Mouse (Mus musculus): ENCODE data around the gene Ppp4c. TPM values are rescaled to one million over a fixed set of nuclear protein-coding genes. Genes with fewer than 3 reads are reported as not detected.

Ppp4c gene
- polyA plus RNA-seq, 2 experiments: 238 to 268 TPM

GRCm38 (mm10) chr7:126767001-126767400 is 25.3 kb downstream of the Ppp4c start:
- no peak overlapping the region for H3K4me2 ChIP-seq (replicated peaks; ENCODE audit: low read depth, low read length, severe bottlenecking)
- no peak for DNase-seq (ENCODE audit: low spot score)
- TF ChIP-seq POLR2A (IDR thresholded peaks at IDR 0.05; ENCODE audit: borderline replicate concordance, extremely low read depth, insufficient read depth, insufficient read length): no peak
- WGBS: 92% methylated on average over 8 of the region's 8 CpGs
- H3K27me3 ChIP-seq (ENCODE audit: control insufficient read depth, insufficient read depth, low read length): no peaks in the 10 kb centered on the region
- no peaks in the 10 kb centered on the region for H3K9me3 ChIP-seq (ENCODE audit: control insufficient read depth, low read length)
- H3K9ac ChIP-seq (ENCODE audit: low read depth, low read length, severe bottlenecking): no peak overlapping the region
- H3K4me1 ChIP-seq (ENCODE audit: control insufficient read depth, insufficient read depth, low read length): no peaks in the 10 kb centered on the region
- no peak overlapping the region for H3K27ac ChIP-seq (replicated peaks; ENCODE audit: low read depth, low read length)
- no peak for ATAC-seq (ENCODE audit: low FRiP score, low read depth)
- H3K4me3 ChIP-seq (replicated peaks; ENCODE audit: low read length): no peak overlapping the region
- H3K36me3 ChIP-seq (ENCODE audit: control insufficient read depth, insufficient read depth, low read length): peaks cover 73% of the 10 kb centered on the region

GRCm38 (mm10) chr7:126766201-126766600 is 26.1 kb downstream of the Ppp4c start, which contains the start of gene Gdpd3:
Gdpd3 (plus strand) TSS chr7:126766334.
- no peak within 1 kb of the TSS for H3K9ac ChIP-seq (ENCODE audit: low read depth, low read length, severe bottlenecking)
- H3K4me1 ChIP-seq (ENCODE audit: control insufficient read depth, insufficient read depth, low read length): 0 out of 2 replicates have a peak, but pooled peaks cover 7% of the 10 kb centered on the region
- H3K27me3 ChIP-seq (ENCODE audit: control insufficient read depth, insufficient read depth, low read length): no peaks in the 10 kb centered on the region
- no peak for DNase-seq (ENCODE audit: low spot score)
- no peak for ATAC-seq (ENCODE audit: low FRiP score, low read depth)
- H3K36me3 ChIP-seq (ENCODE audit: control insufficient read depth, insufficient read depth, low read length): peaks cover 79% of the 10 kb centered on the region
- H3K27ac ChIP-seq (replicated peaks; ENCODE audit: low read depth, low read length): no peak within 1 kb of the TSS
- no peak within 1 kb of the TSS for H3K4me3 ChIP-seq (replicated peaks; ENCODE audit: low read length)
- no peak within 1 kb of the TSS for H3K4me2 ChIP-seq (replicated peaks; ENCODE audit: low read depth, low read length, severe bottlenecking)
- no peak for TF ChIP-seq POLR2A (IDR thresholded peaks at IDR 0.05; ENCODE audit: borderline replicate concordance, extremely low read depth, insufficient read depth, insufficient read length)
- H3K9me3 ChIP-seq (ENCODE audit: control insufficient read depth, low read length): no peaks in the 10 kb centered on the region
- 91% methylated on average over 13 of the region's 16 CpGs for WGBS

- peaks cover 76% of the 10 kb centered on the region for H3K36me3 ChIP-seq (ENCODE audit: control insufficient read depth, insufficient read depth, low read length)
- H3K27ac ChIP-seq (replicated peaks; ENCODE audit: low read depth, low read length): no peak overlapping the region
- DNase-seq (ENCODE audit: low spot score) (no peak), ATAC-seq (ENCODE audit: low FRiP score, low read depth) (no peak)
- no peak overlapping the region for H3K4me3 ChIP-seq (replicated peaks; ENCODE audit: low read length)
- TF ChIP-seq POLR2A (IDR thresholded peaks at IDR 0.05; ENCODE audit: borderline replicate concordance, extremely low read depth, insufficient read depth, insufficient read length): no peak
- no peaks in the 10 kb centered on the region for H3K27me3 ChIP-seq (ENCODE audit: control insufficient read depth, insufficient read depth, low read length)
- no peaks in the 10 kb centered on the region for H3K9me3 ChIP-seq (ENCODE audit: control insufficient read depth, low read length)
- H3K9ac ChIP-seq (ENCODE audit: low read depth, low read length, severe bottlenecking): no peak overlapping the region
- no peak overlapping the region for H3K4me2 ChIP-seq (replicated peaks; ENCODE audit: low read depth, low read length, severe bottlenecking)
- H3K4me1 ChIP-seq (ENCODE audit: control insufficient read depth, insufficient read depth, low read length): peaks cover 12% of the 10 kb centered on the region
- 88% methylated on average over 9 of the region's 9 CpGs for WGBS
Observed at GRCm38 (mm10) chr7:126765540-126765939, 26.8 kb downstream of the Ppp4c start.

GRCm38 (mm10) chr7:126762471-126763008 is 29.8 kb downstream of the Ppp4c start:
- no peak overlapping the region; the same call in 1 of the 2 replicates for H3K4me2 ChIP-seq (replicated peaks; ENCODE audit: low read depth, low read length, severe bottlenecking)
- H3K4me3 ChIP-seq (replicated peaks; ENCODE audit: low read length): 0 out of 2 replicates have a peak overlapping the region, but pooled peaks have one; percentile 1
- peaks cover 51% of the 10 kb centered on the region for H3K36me3 ChIP-seq (ENCODE audit: control insufficient read depth, insufficient read depth, low read length)
- no peak for ATAC-seq (ENCODE audit: low FRiP score, low read depth)
- no peak for TF ChIP-seq POLR2A (IDR thresholded peaks at IDR 0.05; ENCODE audit: borderline replicate concordance, extremely low read depth, insufficient read depth, insufficient read length)
- no peaks in the 10 kb centered on the region for H3K9me3 ChIP-seq (ENCODE audit: control insufficient read depth, low read length)
- WGBS: 71% methylated on average over 17 of the region's 17 CpGs
- H3K27me3 ChIP-seq (ENCODE audit: control insufficient read depth, insufficient read depth, low read length): no peaks in the 10 kb centered on the region
- DNase-seq (ENCODE audit: low spot score): no peak
- no peak overlapping the region for H3K9ac ChIP-seq (ENCODE audit: low read depth, low read length, severe bottlenecking)
- H3K4me1 ChIP-seq (ENCODE audit: control insufficient read depth, insufficient read depth, low read length): peaks cover 18% of the 10 kb centered on the region
- H3K27ac ChIP-seq (replicated peaks; ENCODE audit: low read depth, low read length): no peak overlapping the region

GRCm38 (mm10) chr7:126761529-126762067 is 30.7 kb downstream of the Ppp4c start:
- 76% methylated on average over 6 of the region's 6 CpGs for WGBS
- no peak overlapping the region for H3K4me3 ChIP-seq (replicated peaks; ENCODE audit: low read length)
- H3K27ac ChIP-seq (replicated peaks; ENCODE audit: low read depth, low read length): no peak overlapping the region
- ATAC-seq (ENCODE audit: low FRiP score, low read depth) (no peak), DNase-seq (ENCODE audit: low spot score) (no peak)
- H3K36me3 ChIP-seq (ENCODE audit: control insufficient read depth, insufficient read depth, low read length): peaks cover 42% of the 10 kb centered on the region
- no peaks in the 10 kb centered on the region for H3K9me3 ChIP-seq (ENCODE audit: control insufficient read depth, low read length)
- no peaks in the 10 kb centered on the region for H3K27me3 ChIP-seq (ENCODE audit: control insufficient read depth, insufficient read depth, low read length)
- no peak for TF ChIP-seq POLR2A (IDR thresholded peaks at IDR 0.05; ENCODE audit: borderline replicate concordance, extremely low read depth, insufficient read depth, insufficient read length)
- H3K4me1 ChIP-seq (ENCODE audit: control insufficient read depth, insufficient read depth, low read length): peaks cover 18% of the 10 kb centered on the region
- H3K4me2 ChIP-seq (replicated peaks; ENCODE audit: low read depth, low read length, severe bottlenecking): no peak overlapping the region
- H3K9ac ChIP-seq (ENCODE audit: low read depth, low read length, severe bottlenecking): no peak overlapping the region

Data from limb, embryonic 14.5 days (tissue).